ENCODE assay signal across 34 mouse cellular contexts in the genomic region with DNA sequence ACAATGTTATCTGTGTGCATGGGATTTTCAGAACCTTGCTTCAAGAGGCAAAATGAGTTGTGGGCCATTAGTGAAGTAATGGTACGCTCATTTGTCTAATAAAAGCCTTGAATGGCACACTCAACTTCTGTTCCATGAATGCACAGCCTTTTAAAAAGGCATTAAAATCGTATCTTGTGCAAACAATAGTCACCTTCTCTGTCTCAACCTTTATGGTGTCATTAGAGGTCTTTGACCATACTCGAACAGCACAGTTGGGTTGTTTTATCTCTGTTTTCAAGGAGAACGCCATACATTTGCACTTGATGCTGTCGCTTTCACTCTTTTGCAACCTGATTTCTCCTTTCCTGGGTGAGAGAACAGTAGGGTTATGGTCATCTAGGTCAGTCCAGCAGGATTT. TPM values are rescaled to one million over a fixed set of nuclear protein-coding genes. Genes with fewer than 3 reads are reported as not detected.
"Had no signal": no experiment of that assay in that cellular context is flagged by ENCODE, and none has a peak within 500 bp of the region (broad histone marks: within the 10 kb centered on the region; RNA-seq: fewer than 3 reads in every experiment).

No protein-coding gene starts in this region.

- DNase-seq: gastrocnemius, adult 2 months; gastrocnemius, postnatal 10 days; gastrocnemius, postnatal 25 days; heart, adult 18-20 months; heart, postnatal 14 days; heart, postnatal 36 days; kidney, adult 11 months; kidney, adult 2 months; kidney, adult 9 months; kidney, postnatal 14 days; kidney, postnatal 36 days; layer of hippocampus, adult 9-11 months; layer of hippocampus, postnatal 36 days; left cerebral cortex, postnatal 4 days had no signal

- H3K4me3 ChIP-seq: gastrocnemius, adult 2 months; heart, embryonic 10.5 days; heart, embryonic 13.5 days; heart, embryonic 15.5 days; hindbrain, embryonic 13.5 days; hindbrain, embryonic 15.5 days; kidney, embryonic 15.5 days; limb, embryonic 13.5 days; limb, embryonic 15.5 days; liver, embryonic 12.5 days had no signal

- H3K36me3 ChIP-seq: heart, embryonic 10.5 days; heart, embryonic 13.5 days; heart, embryonic 15.5 days; hindbrain, embryonic 13.5 days; hindbrain, embryonic 15.5 days; kidney, embryonic 15.5 days; limb, embryonic 13.5 days; limb, embryonic 15.5 days; liver, embryonic 12.5 days had no signal

- H3K27ac ChIP-seq: gastrocnemius, adult 2 months; heart, embryonic 10.5 days; heart, embryonic 13.5 days; heart, embryonic 15.5 days; hindbrain, embryonic 13.5 days; hindbrain, embryonic 15.5 days; hindbrain, postnatal 0 days; kidney, embryonic 15.5 days; kidney, postnatal 0 days; limb, embryonic 13.5 days; limb, embryonic 15.5 days; liver, embryonic 12.5 days; liver, embryonic 14.5 days had no signal

- ATAC-seq: hindbrain, postnatal 0 days; liver, embryonic 12.5 days had no signal

- H3K9me3 ChIP-seq: heart, embryonic 10.5 days; heart, embryonic 13.5 days; heart, embryonic 15.5 days; hindbrain, embryonic 13.5 days; hindbrain, embryonic 15.5 days; kidney, embryonic 15.5 days; limb, embryonic 13.5 days; limb, embryonic 15.5 days; liver, embryonic 12.5 days had no signal

- H3K4me2 ChIP-seq: heart, embryonic 13.5 days; heart, embryonic 15.5 days; hindbrain, embryonic 13.5 days; hindbrain, embryonic 15.5 days; kidney, embryonic 15.5 days; limb, embryonic 13.5 days; limb, embryonic 15.5 days; liver, embryonic 12.5 days had no signal

- H3K9ac ChIP-seq: heart, embryonic 13.5 days; heart, embryonic 15.5 days; hindbrain, embryonic 13.5 days; hindbrain, embryonic 15.5 days; kidney, embryonic 15.5 days; limb, embryonic 13.5 days; limb, embryonic 15.5 days; liver, embryonic 12.5 days; liver, embryonic 14.5 days had no signal

- H3K4me1 ChIP-seq: hindbrain, embryonic 13.5 days; hindbrain, embryonic 15.5 days; kidney, embryonic 15.5 days; limb, embryonic 13.5 days; limb, embryonic 15.5 days had no signal

- H3K27me3 ChIP-seq: heart, embryonic 15.5 days; hindbrain, embryonic 13.5 days; hindbrain, embryonic 15.5 days; kidney, embryonic 15.5 days; limb, embryonic 13.5 days; limb, embryonic 15.5 days had no signal

RNA-seq across cellular contexts. Expression of a gene that starts 3.7 kb away (rescaled TPM):
- total RNA-seq: gastrocnemius, adult 2 months; gastrocnemius, postnatal 10 days; gastrocnemius, postnatal 25 days; gastrocnemius, postnatal 4 days; heart, postnatal 14 days; heart, postnatal 36 days; hindbrain, postnatal 0 days; layer of hippocampus, adult 18-20 months; layer of hippocampus, postnatal 14 days; layer of hippocampus, postnatal 36 days; left cerebral cortex, adult 18-20 months; left cerebral cortex, postnatal 25 days; left cerebral cortex, postnatal 4 days had no signal
- polyA plus RNA-seq: heart, embryonic 10.5 days; hindbrain, embryonic 11.5 days; hindbrain, embryonic 13.5 days; hindbrain, embryonic 15.5 days; hindbrain, postnatal 0 days; kidney, adult 2 months; kidney, embryonic 15.5 days; large intestine, adult 2 months; limb, embryonic 11.5 days; limb, embryonic 13.5 days; limb, embryonic 15.5 days; liver, embryonic 12.5 days had no signal
